Mouse (Mus musculus): ENCODE data around the gene Gm16434. TPM values are rescaled to one million over a fixed set of nuclear protein-coding genes. Genes with fewer than 3 reads are reported as not detected.
"Not testable (repeated sequence)": the region's sequence is repeated elsewhere in the genome, so short reads cannot be mapped to it uniquely, and the experiment has no call there.

The Gm16434 gene
- not detected in 2 replicates for polyA plus RNA-seq (2014; fragmentation: Nextera tagmentation; extraction: Ambion mirVana)

DNA sequence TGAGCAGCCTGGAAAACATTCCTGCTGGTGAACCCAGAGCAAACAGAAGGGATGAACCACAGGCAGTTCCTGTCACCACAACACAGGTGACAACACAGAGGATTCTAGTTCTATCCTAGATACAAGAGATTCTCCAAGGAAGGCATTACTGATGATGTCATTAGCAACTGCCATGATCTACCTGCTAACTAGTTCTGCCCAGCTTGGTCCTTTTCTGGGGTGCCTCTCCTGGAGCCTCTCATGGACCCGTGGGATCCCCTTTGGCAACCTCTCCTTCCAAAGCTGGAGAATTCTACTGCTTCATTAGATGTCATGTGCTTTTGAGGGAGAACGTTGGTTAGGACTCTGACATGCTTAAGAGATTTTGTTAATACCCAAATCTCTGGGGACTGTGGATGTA, at the start of gene Gm16434:
TSS of gene Gm16434 (minus strand) at position 101 of the 400 bp plus-strand sequence.
- not testable (repeated sequence) for H3K4me2 ChIP-seq (ENCODE audit: low read length); DNase-seq; H3K9me3 ChIP-seq (ENCODE audit: control insufficient read depth, low read length); H3K9ac ChIP-seq (replicated peaks; ENCODE audit: low read length); H3K36me3 ChIP-seq (ENCODE audit: control insufficient read depth, insufficient read depth, low read length); ATAC-seq (ENCODE audit: low FRiP score, low TSS enrichment); H3K27me3 ChIP-seq (ENCODE audit: control insufficient read depth, insufficient read depth, low read length); H3K27ac ChIP-seq (replicated peaks; ENCODE audit: low read depth, low read length); H3K4me3 ChIP-seq (replicated peaks; ENCODE audit: low read depth, low read length); H3K4me1 ChIP-seq (ENCODE audit: control insufficient read depth, insufficient read depth, low read length)
- WGBS = no CpG with 5 or more reads among the region's 2 CpGs

DNA sequence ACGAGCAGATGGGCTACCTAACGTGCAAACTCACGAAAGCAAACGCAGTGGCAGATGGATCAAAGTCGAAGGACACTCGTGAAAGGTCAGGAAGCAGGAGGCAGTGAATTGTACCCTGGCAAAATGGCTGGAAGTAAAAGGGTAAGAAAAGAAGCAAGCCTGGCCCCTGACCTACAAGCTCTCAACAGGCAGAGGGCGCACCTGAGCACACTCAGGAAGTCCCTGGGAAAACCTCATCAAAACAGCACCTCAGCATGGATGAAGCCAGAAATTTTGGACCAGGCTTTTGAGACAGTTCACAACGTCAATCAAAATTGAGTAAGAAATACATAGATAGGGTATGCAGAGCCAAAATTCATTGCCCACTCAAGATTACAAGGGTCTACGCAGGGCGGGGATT, 49.2 kb upstream of the Gm16434 start:
- not testable (repeated sequence) for H3K36me3 ChIP-seq (ENCODE audit: control insufficient read depth, insufficient read depth, low read length); H3K9me3 ChIP-seq (ENCODE audit: control insufficient read depth, low read length); H3K27ac ChIP-seq (replicated peaks; ENCODE audit: low read depth, low read length); H3K4me2 ChIP-seq (ENCODE audit: low read length); H3K4me1 ChIP-seq (ENCODE audit: control insufficient read depth, insufficient read depth, low read length); H3K4me3 ChIP-seq (replicated peaks; ENCODE audit: low read depth, low read length); H3K27me3 ChIP-seq (ENCODE audit: control insufficient read depth, insufficient read depth, low read length); H3K9ac ChIP-seq (replicated peaks; ENCODE audit: low read length); ATAC-seq (ENCODE audit: low FRiP score, low TSS enrichment)
- WGBS = 5% methylated on average over 7 of the region's 10 CpGs
- peak; percentile 62 for DNase-seq

- not testable (repeated sequence) for H3K4me1 ChIP-seq (ENCODE audit: control insufficient read depth, insufficient read depth, low read length); H3K27me3 ChIP-seq (ENCODE audit: control insufficient read depth, insufficient read depth, low read length); H3K36me3 ChIP-seq (ENCODE audit: control insufficient read depth, insufficient read depth, low read length); H3K27ac ChIP-seq (replicated peaks; ENCODE audit: low read depth, low read length); DNase-seq; ATAC-seq (ENCODE audit: low FRiP score, low TSS enrichment); H3K9ac ChIP-seq (replicated peaks; ENCODE audit: low read length); H3K9me3 ChIP-seq (ENCODE audit: control insufficient read depth, low read length); H3K4me2 ChIP-seq (ENCODE audit: low read length); H3K4me3 ChIP-seq (replicated peaks; ENCODE audit: low read depth, low read length)
- WGBS = 93% methylated on average over 2 of the region's 3 CpGs
Observed at GRCm38 (mm10) chr14:7200070-7200469, 5.7 kb upstream of the Gm16434 start.

- not testable (repeated sequence) for H3K4me1 ChIP-seq (ENCODE audit: control insufficient read depth, insufficient read depth, low read length); H3K36me3 ChIP-seq (ENCODE audit: control insufficient read depth, insufficient read depth, low read length); H3K9me3 ChIP-seq (ENCODE audit: control insufficient read depth, low read length); H3K27ac ChIP-seq (replicated peaks; ENCODE audit: low read depth, low read length); H3K4me3 ChIP-seq (replicated peaks; ENCODE audit: low read depth, low read length); H3K9ac ChIP-seq (replicated peaks; ENCODE audit: low read length); H3K4me2 ChIP-seq (ENCODE audit: low read length); H3K27me3 ChIP-seq (ENCODE audit: control insufficient read depth, insufficient read depth, low read length); DNase-seq
- peak; percentile 63; the same call in 1 of the 2 replicates for ATAC-seq (ENCODE audit: low FRiP score, low TSS enrichment)
- WGBS = no CpG with 5 or more reads among the region's 37 CpGs
Observed at GRCm38 (mm10) chr14:7174483-7174971, 19.8 kb downstream of the Gm16434 start, which contains the start of gene Gm3512. Gene Gm3512 (minus strand): TSS chr14:7174533.

Other genes starting within 250 kb of the Gm16434 start
- gene Gm6356, start 220.7 kb downstream of the Gm16434 start, polyA plus RNA-seq (2014; fragmentation: Nextera tagmentation; extraction: Ambion mirVana) = not detected in 2 replicates
- gene Gm10406, start 167.1 kb downstream of the Gm16434 start, polyA plus RNA-seq (2014; fragmentation: Nextera tagmentation; extraction: Ambion mirVana) = 4.9 and 5.6 TPM in 2 replicates
- gene Gm3685, start 149.6 kb downstream of the Gm16434 start, polyA plus RNA-seq (2014; fragmentation: Nextera tagmentation; extraction: Ambion mirVana) = not detected in 2 replicates
- 8.6 and 9.2 TPM in 2 replicates for gene Gm3696, start 93.9 kb downstream of the Gm16434 start, polyA plus RNA-seq (2014; fragmentation: Nextera tagmentation; extraction: Ambion mirVana)
- not detected in 2 replicates for gene Gm6676, start 69.1 kb downstream of the Gm16434 start, polyA plus RNA-seq (2014; fragmentation: Nextera tagmentation; extraction: Ambion mirVana)
- 9.8 and 13.5 TPM in 2 replicates for gene Gm3512, start 20.0 kb downstream of the Gm16434 start, polyA plus RNA-seq (2014; fragmentation: Nextera tagmentation; extraction: Ambion mirVana)
- gene Gm3727, start 70.2 kb upstream of the Gm16434 start, polyA plus RNA-seq (2014; fragmentation: Nextera tagmentation; extraction: Ambion mirVana) = not detected in 2 replicates
- gene Gm3739, start 120.5 kb upstream of the Gm16434 start, polyA plus RNA-seq (2014; fragmentation: Nextera tagmentation; extraction: Ambion mirVana) = 6.0 and 6.6 TPM in 2 replicates
- not detected in 2 replicates for gene Gm5797, start 137.9 kb upstream of the Gm16434 start, polyA plus RNA-seq (2014; fragmentation: Nextera tagmentation; extraction: Ambion mirVana)
- not detected in 2 replicates for gene Gm8374, start 170.6 kb upstream of the Gm16434 start, polyA plus RNA-seq (2014; fragmentation: Nextera tagmentation; extraction: Ambion mirVana)

All from midbrain, embryonic 14.5 days (tissue).